Mouse (Mus musculus) myocyte (in vitro differentiated cells): ENCODE data around the gene Specc1l. TPM values are rescaled to one million over a fixed set of nuclear protein-coding genes. Genes with fewer than 3 reads are reported as not detected.

Experiments used
- H3K27me3 ChIP-seq: one replicate; pipeline ENCODE4 v1.6.1; 2011; ENCODE audit not compliant: control insufficient read depth, insufficient read depth, insufficient read length
- H3K36me3 ChIP-seq: one replicate; pipeline ENCODE4 v1.6.1; 2011; ENCODE audit not compliant: control insufficient read depth, insufficient read depth
- H3K4me2 ChIP-seq: one replicate; pipeline ENCODE4 v1.6.1; 2011; ENCODE audit warnings: low read depth, control low read depth
- H3K4me3 ChIP-seq: one replicate; pipeline ENCODE4 v1.5.1; 2011; ENCODE audit warnings: mild to moderate bottlenecking, control low read depth, moderate library complexity
- H3K79me2 ChIP-seq: one replicate; pipeline ENCODE4 v1.6.1; 2011; ENCODE audit not compliant: control insufficient read depth, insufficient read depth
- H3ac ChIP-seq: one replicate; pipeline ENCODE4 v1.6.1; 2011; ENCODE audit not compliant: control insufficient read depth, insufficient read length
- CEBPB ChIP-seq: IDR thresholded peaks from 2 replicates; pipeline ENCODE4 v1.6.1; 2011; ENCODE audit warnings: mild to moderate bottlenecking, moderate library complexity; ENCODE audit not compliant: poor library complexity, insufficient read depth, severe bottlenecking
- E2F4 ChIP-seq: IDR thresholded peaks from one replicate; pipeline ENCODE4 v1.6.1; 2011; ENCODE audit warnings: mild to moderate bottlenecking, control low read depth, moderate library complexity; ENCODE audit not compliant: insufficient read depth
- MAX ChIP-seq: IDR thresholded peaks from one replicate; pipeline ENCODE4 v1.6.1; 2011; ENCODE audit warnings: low read depth, mild to moderate bottlenecking, control low read depth
- MYOD1 ChIP-seq, 3 experiments: IDR thresholded peaks; one replicate each; pipeline ENCODE4 v1.6.1; 2011; ENCODE audit warnings: control low read depth in 2 of 3, low read depth in 2 of 3, mild to moderate bottlenecking in 2 of 3, moderate library complexity in 1 of 3; ENCODE audit not compliant: insufficient read length in 2 of 3, control insufficient read depth in 1 of 3
- MYOG ChIP-seq, 3 experiments: IDR thresholded peaks; one replicate each; pipeline ENCODE4 v1.6.1; 2011; ENCODE audit warnings: control low read depth in 2 of 3, low read depth in 2 of 3, mild to moderate bottlenecking in 2 of 3; ENCODE audit not compliant: insufficient read length in 2 of 3, control insufficient read depth in 1 of 3, insufficient read depth in 1 of 3
- POLR2A ChIP-seq: IDR thresholded peaks from one replicate; pipeline ENCODE4 v1.6.1; 2011; ENCODE audit warnings: low read depth, mild to moderate bottlenecking, control low read depth, moderate library complexity; ENCODE audit not compliant: insufficient read length
- POLR2AphosphoS2 ChIP-seq: IDR thresholded peaks from one replicate; pipeline ENCODE4 v1.6.1; 2011; ENCODE audit warnings: low read depth, control low read depth; ENCODE audit not compliant: insufficient read length
- REST ChIP-seq: IDR thresholded peaks from one replicate; pipeline ENCODE4 v1.6.1; 2011; ENCODE audit warnings: mild to moderate bottlenecking, control low read depth, moderate library complexity; ENCODE audit not compliant: insufficient read depth, insufficient read length
- SRF ChIP-seq: IDR thresholded peaks from one replicate; pipeline ENCODE4 v1.6.1; 2011; ENCODE audit warnings: low read depth; ENCODE audit not compliant: control insufficient read depth, insufficient read length
- TCF12 ChIP-seq: IDR thresholded peaks from one replicate; pipeline ENCODE4 v1.6.1; 2011; ENCODE audit warnings: mild to moderate bottlenecking, control low read depth; ENCODE audit not compliant: poor library complexity, insufficient read depth, severe bottlenecking
- TCF3 ChIP-seq: IDR thresholded peaks from one replicate; pipeline ENCODE4 v1.6.1; 2011; ENCODE audit warnings: low read depth, control low read depth; ENCODE audit not compliant: insufficient read length
- USF1 ChIP-seq: IDR thresholded peaks from one replicate; pipeline ENCODE4 v1.6.1; 2011; ENCODE audit warnings: low read depth, mild to moderate bottlenecking, control low read depth, moderate library complexity
- polyA plus RNA-seq: library from polyadenylated mRNA; unstranded; fragments of >200 nt; fragmentation: generic; extraction: Trizol; gene quantifications from one replicate; pipeline ENCODE4 v1.2.1, GENCODE M21; 2012; ENCODE audit warnings: missing spikeins

The Specc1l gene
- polyA plus RNA-seq, 1 experiment = 20.4 TPM

- H3K36me3 ChIP-seq = peaks cover 25% of the 10 kb centered on the region
- no peak for TF ChIP-seq CEBPB
- H3K79me2 ChIP-seq = no peaks in the 10 kb centered on the region
- H3ac ChIP-seq = no peak overlapping the region
- no peak overlapping the region for H3K4me3 ChIP-seq
- H3K27me3 ChIP-seq = no peaks in the 10 kb centered on the region
- no peak overlapping the region for H3K4me2 ChIP-seq
Observed at GRCm38 (mm10) chr10:75173056-75173455, 38.8 kb upstream of the Specc1l start.

GRCm38 (mm10) chr10:75173712-75174111, 38.2 kb upstream of the Specc1l start:
- Histone ChIP-seq H3K4me3 (no peak overlapping the region), H3K36me3 (peaks cover 25% of the 10 kb centered on the region), H3K79me2 (no peaks in the 10 kb centered on the region), H3K4me2 (no peak overlapping the region), H3K27me3 (no peaks in the 10 kb centered on the region), H3ac (no peak overlapping the region)
- TF ChIP-seq REST = no peak
- no peak for TF ChIP-seq SRF
- TF ChIP-seq TCF3 = no peak
- no peak for TF ChIP-seq POLR2A
- TF ChIP-seq MYOD1 (IDR thresholded peaks at IDR 0.05; ENCODE audit: control insufficient read depth in 1 of 3, insufficient read length in 2 of 3, low read depth in 2 of 3) = no peak
- TF ChIP-seq USF1 = no peak
- no peak for TF ChIP-seq MAX
- TF ChIP-seq POLR2AphosphoS2 = no peak

- H3K4me2 ChIP-seq = no peak overlapping the region
- H3K4me3 ChIP-seq = no peak overlapping the region
- H3K36me3 ChIP-seq = peaks cover 30% of the 10 kb centered on the region
- TF ChIP-seq USF1 (no peak), REST (no peak), TCF12 (no peak), SRF (no peak), MYOG (IDR thresholded peaks at IDR 0.05; ENCODE audit: control insufficient read depth in 1 of 3, insufficient read depth in 1 of 3, insufficient read length in 2 of 3, low read depth in 2 of 3) (no peak), CEBPB (no peak), MYOD1 (IDR thresholded peaks at IDR 0.05; ENCODE audit: control insufficient read depth in 1 of 3, insufficient read length in 2 of 3, low read depth in 2 of 3) (no peak), POLR2AphosphoS2 (no peak), POLR2A (no peak), E2F4 (no peak), MAX (no peak), TCF3 (no peak)
- H3ac ChIP-seq = no peak overlapping the region
- H3K79me2 ChIP-seq = no peaks in the 10 kb centered on the region
- no peaks in the 10 kb centered on the region for H3K27me3 ChIP-seq
Observed at GRCm38 (mm10) chr10:75176494-75176893, 35.4 kb upstream of the Specc1l start.

- no peak overlapping the region for H3K4me3 ChIP-seq
- no peak overlapping the region for H3K4me2 ChIP-seq
- no peaks in the 10 kb centered on the region for H3K79me2 ChIP-seq
- TF ChIP-seq POLR2A = no peak
- H3ac ChIP-seq = no peak overlapping the region
- peaks cover 25% of the 10 kb centered on the region for H3K36me3 ChIP-seq
- H3K27me3 ChIP-seq = no peaks in the 10 kb centered on the region
Observed at GRCm38 (mm10) chr10:75178911-75179310, 33.0 kb upstream of the Specc1l start.

GRCm38 (mm10) chr10:75182151-75182774, 29.6 kb upstream of the Specc1l start:
- no peak overlapping the region for H3K4me3 ChIP-seq
- no peak overlapping the region for H3K4me2 ChIP-seq
- no peaks in the 10 kb centered on the region for H3K79me2 ChIP-seq
- TF ChIP-seq E2F4 = no peak
- TF ChIP-seq POLR2A = no peak
- no peak for TF ChIP-seq REST
- no peak for TF ChIP-seq MAX
- TF ChIP-seq SRF = no peak
- no peak for TF ChIP-seq MYOG (IDR thresholded peaks at IDR 0.05; ENCODE audit: control insufficient read depth in 1 of 3, insufficient read depth in 1 of 3, insufficient read length in 2 of 3, low read depth in 2 of 3)
- no peak for TF ChIP-seq MYOD1 (IDR thresholded peaks at IDR 0.05; ENCODE audit: control insufficient read depth in 1 of 3, insufficient read length in 2 of 3, low read depth in 2 of 3)
- TF ChIP-seq POLR2AphosphoS2 = no peak
- no peak for TF ChIP-seq TCF3
- H3K36me3 ChIP-seq = peaks cover 20% of the 10 kb centered on the region
- no peak overlapping the region for H3ac ChIP-seq
- no peaks in the 10 kb centered on the region for H3K27me3 ChIP-seq
